Mouse (Mus musculus) MEL (cell line): ENCODE measurements at regions not wholly inside any gene's neighbourhood (a gene's known extent, or its start where the extent isn't known, plus 50 kb on each side); places are given as distances from the start of the nearest gene placed in this dataset.

Source experiments
- DNase-seq: peaks from one replicate; pipeline ENCODE4 v3.0.0; 2011; ENCODE audit warnings: low read depth, low spot score
- H3K27ac ChIP-seq: 2 replicates; pipeline ENCODE4 v1.5.1; 2012; ENCODE audit warnings: low read depth, mild to moderate bottlenecking, control low read depth, low read length, moderate library complexity; ENCODE audit not compliant: control insufficient read depth
- H3K27me3 ChIP-seq, 2 experiments: fragments of 150-350 bp in 1 of 2; sonication (generic) in 1 of 2; 2 replicates each; pipeline ENCODE4 v1.6.1; 2012; ENCODE audit warnings: low read length in 2 of 2, mild to moderate bottlenecking in 2 of 2, improper control_type of control experiment in 1 of 2, moderate library complexity in 1 of 2; ENCODE audit not compliant: insufficient read depth in 2 of 2, control insufficient read depth in 1 of 2
- H3K36me3 ChIP-seq, 2 experiments: 2 replicates each; pipeline ENCODE4 v1.6.1; 2012 to 2014; ENCODE audit warnings: low read length in 2 of 2, improper control_type of control experiment in 1 of 2, inconsistent platforms in 1 of 2, mild to moderate bottlenecking in 1 of 2; ENCODE audit not compliant: insufficient read depth in 2 of 2, control insufficient read depth in 1 of 2
- H3K4me1 ChIP-seq, 2 experiments: fragments of 150-350 bp in 1 of 2; sonication (generic) in 1 of 2; 2 replicates each; pipeline ENCODE4 v1.6.1; 2012; ENCODE audit warnings: low read length in 2 of 2, improper control_type of control experiment in 1 of 2, mild to moderate bottlenecking in 1 of 2; ENCODE audit not compliant: insufficient read depth in 2 of 2, control insufficient read depth in 1 of 2
- H3K4me3 ChIP-seq, 2 experiments: fragments of 150-350 bp in 1 of 2; sonication (generic) in 1 of 2; 2 replicates each; pipeline ENCODE4 v1.5.1; 2012; ENCODE audit warnings: low read depth in 2 of 2, low read length in 2 of 2, mild to moderate bottlenecking in 2 of 2, moderate library complexity in 2 of 2, control low read depth in 1 of 2, improper control_type of control experiment in 1 of 2; ENCODE audit not compliant: control insufficient read depth in 1 of 2, insufficient read depth in 1 of 2
- H3K79me2 ChIP-seq: 2 replicates; pipeline ENCODE4 v1.6.1; 2012; ENCODE audit warnings: mild to moderate bottlenecking, low read length, moderate library complexity; ENCODE audit not compliant: control insufficient read depth, poor library complexity, insufficient read depth
- H3K9ac ChIP-seq: 2 replicates; pipeline ENCODE4 v1.6.1; 2012; ENCODE audit warnings: low read depth, mild to moderate bottlenecking, control low read depth, low read length, moderate library complexity; ENCODE audit not compliant: control insufficient read depth, poor library complexity, severe bottlenecking
- H3K9me3 ChIP-seq: fragments of 150-350 bp; sonication (generic); replicated peaks from 2 replicates; pipeline ENCODE4 v1.6.1; 2012; ENCODE audit warnings: mild to moderate bottlenecking, low read length, improper control_type of control experiment, moderate library complexity; ENCODE audit not compliant: insufficient read depth
- BHLHE40 ChIP-seq: IDR thresholded peaks from 2 replicates; pipeline ENCODE4 v1.6.1; 2012; ENCODE audit warnings: low read depth, mild to moderate bottlenecking, inconsistent platforms, low read length, improper control_type of control experiment, borderline replicate concordance
- CHD1 ChIP-seq: IDR thresholded peaks from 2 replicates; pipeline ENCODE4 v1.6.1; 2012; ENCODE audit warnings: low read depth, mild to moderate bottlenecking, inconsistent platforms, low read length, improper control_type of control experiment
- CHD2 ChIP-seq: IDR thresholded peaks from 2 replicates; pipeline ENCODE4 v1.6.1; 2011; ENCODE audit warnings: low read length, improper control_type of control experiment
- ELF1 ChIP-seq: IDR thresholded peaks from 2 replicates; pipeline ENCODE4 v1.6.1; 2014; ENCODE audit warnings: low read depth, mild to moderate bottlenecking, inconsistent platforms, low read length, improper control_type of control experiment, moderate library complexity
- ETS1 ChIP-seq: IDR thresholded peaks from 2 replicates; pipeline ENCODE4 v1.6.1; 2012; ENCODE audit warnings: low read depth, mild to moderate bottlenecking, inconsistent platforms, low read length, improper control_type of control experiment, moderate library complexity
- GABPA ChIP-seq: IDR thresholded peaks from 2 replicates; pipeline ENCODE4 v1.6.1; 2012; ENCODE audit warnings: low read depth, mild to moderate bottlenecking, inconsistent platforms, low read length, improper control_type of control experiment, moderate library complexity
- GATA1 ChIP-seq: IDR thresholded peaks from 2 replicates; pipeline ENCODE4 v1.6.1; 2011; ENCODE audit warnings: low read depth, low read length, improper control_type of control experiment
- HCFC1 ChIP-seq: IDR thresholded peaks from 2 replicates; pipeline ENCODE4 v1.6.1; 2012; ENCODE audit warnings: low read depth, mild to moderate bottlenecking, inconsistent platforms, low read length, improper control_type of control experiment, moderate library complexity
- KAT2A ChIP-seq: conservative IDR thresholded peaks from 2 replicates; pipeline ENCODE4 v1.6.1; 2012; ENCODE audit warnings: low read depth, low read length, improper control_type of control experiment, inconsistent platforms
- MAFK ChIP-seq: IDR thresholded peaks from 2 replicates; pipeline ENCODE4 v1.6.1; 2011; ENCODE audit warnings: low read depth, mild to moderate bottlenecking, low read length, improper control_type of control experiment, borderline replicate concordance
- MAX ChIP-seq: IDR thresholded peaks from 2 replicates; pipeline ENCODE4 v1.6.1; 2011; ENCODE audit warnings: low read length, improper control_type of control experiment
- MAZ ChIP-seq: IDR thresholded peaks from 2 replicates; pipeline ENCODE4 v1.6.1; 2012; ENCODE audit warnings: low read depth, mild to moderate bottlenecking, inconsistent platforms, low read length, improper control_type of control experiment
- MEF2A ChIP-seq: IDR thresholded peaks from 2 replicates; pipeline ENCODE4 v1.6.1; 2014; ENCODE audit warnings: low read depth, mild to moderate bottlenecking, inconsistent platforms, low read length, improper control_type of control experiment; ENCODE audit not compliant: poor library complexity, insufficient replicate concordance, severe bottlenecking; ENCODE audit errors: extremely low read depth
- MXI1 ChIP-seq: IDR thresholded peaks from 2 replicates; pipeline ENCODE4 v1.6.1; 2011; ENCODE audit warnings: mild to moderate bottlenecking, low read depth, low read length, improper control_type of control experiment
- MYC ChIP-seq: IDR thresholded peaks from 2 replicates; pipeline ENCODE4 v1.6.1; 2011; ENCODE audit warnings: low read depth, mild to moderate bottlenecking, low read length, improper control_type of control experiment, moderate library complexity
- NELFE ChIP-seq: IDR thresholded peaks from 2 replicates; pipeline ENCODE4 v1.6.1; 2011; ENCODE audit warnings: low read depth, low read length, improper control_type of control experiment
- NRF1 ChIP-seq: IDR thresholded peaks from 2 replicates; pipeline ENCODE4 v1.6.1; 2014; ENCODE audit warnings: low read depth, mild to moderate bottlenecking, inconsistent platforms, low read length, improper control_type of control experiment, moderate library complexity; ENCODE audit not compliant: poor library complexity, insufficient read depth, severe bottlenecking
- POLR2A ChIP-seq, 2 experiments: IDR thresholded peaks; 2 replicates each; pipeline ENCODE4 v1.6.1; 2011 to 2012; ENCODE audit warnings: low read length in 2 of 2, mild to moderate bottlenecking in 2 of 2, control low read depth in 1 of 2, improper control_type of control experiment in 1 of 2, low read depth in 1 of 2, moderate library complexity in 1 of 2; ENCODE audit not compliant: control insufficient read depth in 1 of 2, insufficient read depth in 1 of 2, poor library complexity in 1 of 2
- POLR2AphosphoS5 ChIP-seq: IDR thresholded peaks from 2 replicates; pipeline ENCODE4 v1.6.1; 2012; ENCODE audit warnings: low read depth, borderline replicate concordance, mild to moderate bottlenecking, inconsistent platforms, low read length, moderate library complexity, mixed read lengths
- RCOR1 ChIP-seq: IDR thresholded peaks from 2 replicates; pipeline ENCODE4 v1.6.1; 2012; ENCODE audit warnings: low read depth, mild to moderate bottlenecking, inconsistent platforms, low read length, improper control_type of control experiment
- SIN3A ChIP-seq: IDR thresholded peaks from 2 replicates; pipeline ENCODE4 v1.6.1; 2012; ENCODE audit warnings: low read length, improper control_type of control experiment, inconsistent platforms
- TAL1 ChIP-seq: IDR thresholded peaks from 2 replicates; pipeline ENCODE4 v1.6.1; 2012; ENCODE audit warnings: mild to moderate bottlenecking, inconsistent platforms, low read length, moderate library complexity, mixed read lengths
- TCF12 ChIP-seq: IDR thresholded peaks from 2 replicates; pipeline ENCODE4 v1.6.1; 2014; ENCODE audit warnings: low read depth, mild to moderate bottlenecking, inconsistent platforms, low read length, improper control_type of control experiment, moderate library complexity
- UBTF ChIP-seq: IDR thresholded peaks from 2 replicates; pipeline ENCODE4 v1.6.1; 2012; ENCODE audit warnings: low read depth, mild to moderate bottlenecking, inconsistent platforms, low read length, improper control_type of control experiment, moderate library complexity, borderline replicate concordance; ENCODE audit not compliant: insufficient read depth
- USF2 ChIP-seq, 2 experiments: IDR thresholded peaks; 2 replicates each; pipeline ENCODE4 v1.6.1; 2011 to 2012; ENCODE audit warnings: improper control_type of control experiment in 2 of 2, low read length in 2 of 2, borderline replicate concordance in 1 of 2, inconsistent platforms in 1 of 2, low read depth in 1 of 2, mild to moderate bottlenecking in 1 of 2; ENCODE audit not compliant: insufficient read depth in 1 of 2
- ZC3H11A ChIP-seq: IDR thresholded peaks from 2 replicates; pipeline ENCODE4 v1.6.1; 2012; ENCODE audit warnings: low read depth, mild to moderate bottlenecking, inconsistent platforms, low read length, improper control_type of control experiment
- ZKSCAN1 ChIP-seq: IDR thresholded peaks from 2 replicates; pipeline ENCODE4 v1.6.1; 2012; ENCODE audit warnings: low read depth, mild to moderate bottlenecking, inconsistent platforms, low read length, improper control_type of control experiment, moderate library complexity
- ZMIZ1 ChIP-seq: IDR thresholded peaks from 2 replicates; pipeline ENCODE4 v1.6.1; 2012; ENCODE audit warnings: low read depth, mild to moderate bottlenecking, inconsistent platforms, low read length, improper control_type of control experiment, moderate library complexity
- ZNF384 ChIP-seq: IDR thresholded peaks from 2 replicates; pipeline ENCODE4 v1.6.1; 2012; ENCODE audit warnings: low read depth, mild to moderate bottlenecking, inconsistent platforms, low read length, improper control_type of control experiment

- TF ChIP-seq BHLHE40 (no peak), GABPA (no peak), MYC (peak; percentile 31; the same call in 1 of the 2 replicates), ZMIZ1 (no peak), MAZ (no peak), ZNF384 (no peak), TAL1 (no peak), ELF1 (no peak), ZC3H11A (peak; percentile 26; the same call in 1 of the 2 replicates), NRF1 (no peak), GATA1 (no peak), USF2 (IDR thresholded peaks at IDR 0.05; ENCODE audit: borderline replicate concordance in 1 of 2, insufficient read depth in 1 of 2, low read depth in 1 of 2, low read length in 2 of 2) (no peak)
These were observed 221.9 kb upstream of the Mmadhc start (continued) for GRCm38 (mm10) chr2:50518371-50519128.

DNA sequence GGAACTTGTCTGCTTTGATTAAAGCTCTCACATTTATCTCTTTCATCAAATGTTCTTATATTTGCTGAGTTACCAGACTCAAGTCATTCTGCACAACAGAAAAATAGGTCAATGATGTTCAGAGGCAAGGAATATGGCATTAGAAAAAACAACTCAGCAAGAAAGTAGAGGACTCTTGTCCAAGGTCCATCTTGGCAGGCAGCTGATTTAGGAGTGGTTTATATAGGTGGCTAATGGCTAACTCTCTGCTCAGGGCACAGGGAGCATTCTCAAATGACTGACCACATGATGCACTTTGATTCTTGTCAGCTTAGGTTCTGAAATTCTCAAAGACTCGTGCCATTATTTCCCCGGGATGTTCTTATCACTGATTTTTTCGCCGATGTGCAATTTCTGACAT lies 216.7 kb upstream of the Mmadhc start:
- Histone ChIP-seq H3K27ac (no peak overlapping the region), H3K4me1 (no peaks in the 10 kb centered on the region), H3K9me3 (no peaks in the 10 kb centered on the region), H3K79me2 (no peaks in the 10 kb centered on the region), H3K27me3 (no peaks in the 10 kb centered on the region), H3K9ac (no peak overlapping the region), H3K36me3 (no peaks in the 10 kb centered on the region), H3K4me3 (no peak overlapping the region)
- TF ChIP-seq HCFC1 (no peak), MXI1 (no peak), POLR2A (IDR thresholded peaks at IDR 0.05; ENCODE audit: control insufficient read depth in 1 of 2, insufficient read depth in 1 of 2, low read depth in 1 of 2, low read length in 2 of 2, poor library complexity in 1 of 2) (no peak), RCOR1 (no peak), GABPA (no peak), NELFE (no peak), CHD2 (no peak), KAT2A (no peak), ETS1 (no peak), CHD1 (no peak), MAFK (no peak), SIN3A (no peak), MAX (no peak), ZMIZ1 (no peak), UBTF (no peak), MEF2A (no peak), TCF12 (no peak), POLR2AphosphoS5 (no peak), ZKSCAN1 (no peak), ZC3H11A (no peak)
- no peak for DNase-seq
